Mouse (Mus musculus) spleen, adult 2 months (tissue): ENCODE measurements around the gene Ankrd23. TPM values are rescaled to one million over a fixed set of nuclear protein-coding genes. Genes with fewer than 3 reads are reported as not detected.

Experiments
- DNase-seq, 2 experiments: peaks; one replicate each; pipeline versions ENCODE4 v3.0.0 to v3.0.0-alpha.2; 2012 to 2021; ENCODE audit warnings: low spot score in 2 of 2, low read depth in 1 of 2
- H3K27ac ChIP-seq: fragments of 200-500 bp; 2 replicates; pipeline ENCODE4 v1.5.1; 2012; ENCODE audit warnings: low read length, inconsistent platforms; ENCODE audit not compliant: insufficient read depth
- H3K27me3 ChIP-seq: fragments of 200-500 bp; 2 replicates; pipeline ENCODE4 v1.6.1; 2012; ENCODE audit warnings: mild to moderate bottlenecking, moderate library complexity, low read length, inconsistent platforms; ENCODE audit not compliant: control insufficient read depth, insufficient read depth
- H3K36me3 ChIP-seq: fragments of 200-500 bp; 2 replicates; pipeline ENCODE4 v1.6.1; 2012; ENCODE audit warnings: mild to moderate bottlenecking, low read length, inconsistent platforms; ENCODE audit not compliant: control insufficient read depth, insufficient read depth
- H3K4me1 ChIP-seq: fragments of 200-500 bp; 2 replicates; pipeline ENCODE4 v1.6.1; 2011; ENCODE audit warnings: inconsistent platforms; ENCODE audit not compliant: control insufficient read depth, insufficient read depth, insufficient read length
- H3K4me3 ChIP-seq: fragments of 200-500 bp; 2 replicates; pipeline ENCODE4 v1.5.1; 2011; ENCODE audit warnings: mild to moderate bottlenecking, inconsistent platforms; ENCODE audit not compliant: insufficient read depth, insufficient read length; ENCODE audit errors: extremely low read depth
- CTCF ChIP-seq: fragments of 200-500 bp; IDR thresholded peaks from 2 replicates; pipeline ENCODE4 v1.5.1; 2011; ENCODE audit warnings: mild to moderate bottlenecking, inconsistent platforms; ENCODE audit not compliant: insufficient read depth, insufficient read length, insufficient replicate concordance; ENCODE audit errors: extremely low read depth
- POLR2A ChIP-seq: fragments of 200-500 bp; IDR thresholded peaks from 2 replicates; pipeline ENCODE4 v1.6.1; 2011; ENCODE audit warnings: low read depth, low read length, inconsistent platforms
- WGBS: fragments of 180-500 bp; shearing (Covaris S2); methylation state at CpG from one replicate; pipeline ENCODE4 v1.1.7; 2018; 5-methylcytosine and 5-hydroxymethylcytosine counted together
- polyA plus RNA-seq: library from polyadenylated mRNA; depleted of rRNA; stranded (reverse); fragments of >200 nt; gene quantifications from 2 replicates; pipeline ENCODE4 v1.2.3, GENCODE M21; 2012

The Ankrd23 gene
- polyA plus RNA-seq, 1 experiment = 16.6 TPM

DNA sequence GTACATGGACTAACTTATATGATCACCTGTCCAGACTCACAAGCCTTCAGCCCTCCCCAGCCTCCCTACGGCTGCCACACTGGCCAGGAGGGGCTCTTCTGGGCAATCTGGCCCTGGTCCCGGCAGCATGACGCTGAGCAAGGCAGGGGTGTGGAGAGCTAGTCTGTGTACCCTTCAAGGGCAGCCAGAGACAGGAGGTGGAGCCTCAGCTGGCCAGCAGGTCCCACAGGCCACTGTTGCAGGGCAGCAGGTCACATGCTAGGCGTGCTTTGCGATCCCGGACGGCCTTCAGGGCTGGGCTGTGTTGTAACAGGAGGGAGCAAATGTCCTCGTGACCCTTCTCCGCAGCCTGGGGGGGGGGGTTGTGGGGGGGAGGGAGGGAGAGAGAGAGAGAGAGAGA lies 2.5 kb upstream of the Ankrd23 start, which contains the start of gene Gm42417:
Gm42417 (minus strand) TSS at position 244 of the 400 bp plus-strand sequence.
- no peak for TF ChIP-seq CTCF
- no peak for TF ChIP-seq POLR2A
- DNase-seq = no peak
- Histone ChIP-seq H3K4me1 (no peaks in the 10 kb centered on the region), H3K36me3 (peaks cover 27% of the 10 kb centered on the region), H3K27me3 (no peaks in the 10 kb centered on the region), H3K27ac (no peak within 1 kb of the TSS), H3K4me3 (no peak within 1 kb of the TSS)
- WGBS = 95% methylated on average over 9 of the region's 9 CpGs

- H3K36me3 ChIP-seq = peaks cover 27% of the 10 kb centered on the region
- 83% methylated on average over 4 of the region's 4 CpGs for WGBS
- H3K4me1 ChIP-seq = no peaks in the 10 kb centered on the region
- no peaks in the 10 kb centered on the region for H3K27me3 ChIP-seq
- H3K27ac ChIP-seq = no peak overlapping the region
- DNase-seq = no peak
- H3K4me3 ChIP-seq = no peak overlapping the region
- no peak for TF ChIP-seq POLR2A
- TF ChIP-seq CTCF = no peak
Measured at GRCm38 (mm10) chr1:36538727-36539126, 2.0 kb upstream of the Ankrd23 start.

DNA sequence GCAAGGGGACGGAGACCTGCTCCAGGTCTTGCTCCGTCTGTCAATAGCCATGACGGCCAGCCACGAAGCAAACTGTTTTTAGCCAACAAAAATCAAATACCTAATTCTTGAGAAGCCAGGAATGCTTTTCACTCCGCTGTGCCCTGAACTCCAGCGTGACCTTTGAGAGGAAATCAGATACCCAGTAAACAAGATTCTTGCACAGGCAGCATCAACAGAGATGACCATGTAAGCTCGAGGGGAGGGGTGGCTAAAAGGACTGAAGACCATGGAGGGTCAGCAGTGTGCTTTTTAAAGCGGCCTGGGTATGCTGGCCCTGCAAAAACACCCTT lies 320 bp downstream of the Ankrd23 start:
- TF ChIP-seq CTCF = no peak
- no peak for TF ChIP-seq POLR2A
- Histone ChIP-seq H3K36me3 (peaks cover 21% of the 10 kb centered on the region), H3K4me3 (no peak overlapping the region), H3K27ac (no peak overlapping the region), H3K27me3 (no peaks in the 10 kb centered on the region), H3K4me1 (no peaks in the 10 kb centered on the region)
- DNase-seq = no peak
- WGBS = 88% methylated on average over 8 of the region's 8 CpGs

DNA sequence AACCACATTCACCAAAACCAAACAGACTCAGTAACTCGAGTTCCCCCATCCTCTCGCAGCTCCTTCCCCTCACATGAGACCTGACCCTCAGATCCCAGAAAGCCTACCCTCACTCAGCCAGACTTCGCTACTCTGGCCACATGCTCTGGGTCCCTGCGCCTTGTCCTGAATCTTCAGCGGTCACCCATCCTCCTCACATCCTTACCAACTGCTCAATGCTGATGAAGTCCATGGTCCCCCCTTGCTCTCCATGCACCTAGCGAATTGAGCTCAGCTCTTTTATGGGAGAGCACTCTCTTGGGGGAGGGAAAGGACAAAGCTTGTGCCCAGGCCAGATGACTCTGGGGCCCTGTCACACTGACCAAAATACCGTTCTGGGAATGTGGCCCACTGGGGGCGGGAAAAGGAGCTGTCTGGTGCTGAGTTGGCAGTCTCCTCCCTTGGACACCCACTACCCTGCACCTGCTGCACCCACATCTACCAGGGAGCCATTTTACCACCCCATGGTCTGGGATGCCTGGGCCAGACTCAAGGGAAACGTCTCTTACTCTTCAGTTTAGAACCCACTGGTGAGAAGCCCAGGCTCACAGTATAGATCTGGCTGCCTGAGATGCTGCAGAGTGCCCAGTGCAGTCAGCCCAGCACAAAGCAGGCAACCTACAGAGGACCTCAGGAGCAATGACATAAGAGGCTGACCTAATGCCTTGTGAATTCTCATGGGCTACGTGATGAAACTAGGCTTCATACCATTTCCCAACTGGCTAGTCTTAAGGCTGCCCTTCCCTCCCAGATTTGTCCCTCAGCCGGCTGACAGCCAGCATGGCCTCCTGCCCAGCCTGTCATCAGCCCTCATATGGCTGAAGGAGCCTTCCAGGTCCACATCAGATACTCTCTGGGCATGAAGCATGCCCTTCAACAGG lies 946 bp downstream of the Ankrd23 start:
- no peak overlapping the region for H3K4me3 ChIP-seq
- no peak for TF ChIP-seq POLR2A
- no peaks in the 10 kb centered on the region for H3K27me3 ChIP-seq
- H3K4me1 ChIP-seq = no peaks in the 10 kb centered on the region
- WGBS = 86% methylated on average over 11 of the region's 11 CpGs
- DNase-seq = no peak
- H3K36me3 ChIP-seq = peaks cover 21% of the 10 kb centered on the region
- no peak overlapping the region for H3K27ac ChIP-seq

- TF ChIP-seq CTCF = no peak
- TF ChIP-seq POLR2A = no peak
- H3K27me3 ChIP-seq = no peaks in the 10 kb centered on the region
- WGBS = 25% methylated on average over 6 of the region's 6 CpGs
- no peak overlapping the region for H3K27ac ChIP-seq
- no peak for DNase-seq
- H3K4me1 ChIP-seq = no peaks in the 10 kb centered on the region
- peaks cover 13% of the 10 kb centered on the region for H3K36me3 ChIP-seq
- no peak overlapping the region for H3K4me3 ChIP-seq
Measured at GRCm38 (mm10) chr1:36534595-36535058, 2.1 kb downstream of the Ankrd23 start.

DNA sequence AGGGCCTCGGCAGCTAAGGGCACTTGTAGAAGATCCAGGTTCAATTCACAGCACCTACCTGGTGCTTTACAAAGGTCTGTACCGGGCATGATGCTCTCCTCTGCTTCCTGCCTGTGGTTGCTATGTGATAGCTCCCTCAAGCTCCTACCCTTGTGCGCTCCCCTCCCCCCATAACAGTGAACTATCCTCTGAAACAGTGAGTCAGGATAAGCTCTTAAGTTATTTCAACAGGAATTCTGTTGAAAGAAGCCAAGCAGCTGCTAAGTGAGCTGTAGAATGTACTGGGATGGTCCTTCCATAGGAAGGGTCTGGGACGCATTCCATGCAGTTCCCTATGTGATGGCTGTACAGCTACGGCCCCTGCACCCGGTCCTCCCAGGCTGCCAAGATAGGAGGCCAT lies 3.1 kb downstream of the Ankrd23 start:
- 93% methylated on average over 6 of the region's 6 CpGs for WGBS
- no peaks in the 10 kb centered on the region for H3K4me1 ChIP-seq
- peaks cover 9% of the 10 kb centered on the region for H3K36me3 ChIP-seq
- H3K4me3 ChIP-seq = no peak overlapping the region
- no peaks in the 10 kb centered on the region for H3K27me3 ChIP-seq
- H3K27ac ChIP-seq = no peak overlapping the region
- no peak for TF ChIP-seq CTCF
- TF ChIP-seq POLR2A = no peak
- no peak for DNase-seq

DNA sequence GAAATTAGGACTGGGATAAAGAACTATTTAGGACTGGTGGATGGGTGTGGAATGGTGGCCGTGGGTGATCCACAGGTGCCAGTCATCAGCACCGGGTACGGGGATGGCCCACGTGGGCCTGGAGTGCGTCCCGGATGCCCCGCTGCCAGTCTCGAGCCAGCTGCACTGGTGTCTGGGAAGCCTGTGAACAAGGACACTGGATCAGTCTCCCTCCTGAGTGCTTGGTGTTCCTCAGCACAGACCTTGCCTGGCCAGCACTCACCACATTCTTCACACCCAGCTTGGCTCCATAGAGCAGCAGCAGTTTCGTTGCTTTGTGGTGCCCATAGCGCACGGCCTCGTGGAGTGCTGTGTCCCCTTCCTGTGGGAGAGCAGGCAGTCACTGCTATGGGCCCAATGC lies 5.2 kb downstream of the Ankrd23 start:
- H3K27me3 ChIP-seq = no peaks in the 10 kb centered on the region
- no peaks in the 10 kb centered on the region for H3K4me1 ChIP-seq
- 94% methylated on average over 12 of the region's 12 CpGs for WGBS
- no peak overlapping the region for H3K4me3 ChIP-seq
- TF ChIP-seq CTCF (no peak), POLR2A (no peak)
- no peak overlapping the region for H3K27ac ChIP-seq
- DNase-seq = no peak
- H3K36me3 ChIP-seq = peaks cover 10% of the 10 kb centered on the region
